Mouse (Mus musculus) ovary, postnatal 36 days (tissue): ENCODE data around the gene Gm15023.
"Not testable (repeated sequence)": the region's sequence is repeated elsewhere in the genome, so short reads cannot be mapped to it uniquely, and the experiment has no call there.

ENCODE experiments used
- DNase-seq: peaks from one replicate; pipeline ENCODE4 v3.0.0; 2022; ENCODE audit warnings: low spot score, mixed read lengths

Gm15023 gene

GRCm38 (mm10) chrX:135177532-135177931 lies at the start of gene Gm15023:
TSS of gene Gm15023 (minus strand) at chrX:135177632.
- DNase-seq = not testable (repeated sequence)

GRCm38 (mm10) chrX:135210436-135211221 lies 33.2 kb upstream of the Gm15023 start, which contains the start of gene Tceal6:
TSS of gene Tceal6 (minus strand) at chrX:135210687.
- DNase-seq = no peak

- DNase-seq = not testable (repeated sequence)
Measured at GRCm38 (mm10) chrX:135209773-135210435, 32.5 kb upstream of the Gm15023 start.

DNA sequence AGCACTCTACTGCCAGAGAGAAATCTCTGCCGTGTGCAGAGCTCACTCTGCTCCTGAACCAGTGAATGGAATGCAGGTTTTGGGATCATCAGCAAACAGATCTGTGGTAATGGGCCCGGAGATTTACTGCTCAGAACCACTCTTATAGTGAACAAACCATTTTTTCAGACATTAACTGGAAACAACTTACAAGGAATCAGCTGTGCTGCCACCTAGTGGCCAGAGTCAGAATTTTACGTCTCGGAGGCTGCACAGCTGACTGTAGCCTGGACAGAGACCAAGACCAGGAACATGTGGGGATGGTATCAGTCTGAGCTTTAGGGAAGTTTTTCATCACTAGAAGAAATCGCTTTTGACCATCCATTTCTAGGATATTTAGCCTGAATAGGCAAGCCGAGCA lies 12.5 kb upstream of the Gm15023 start:
- not testable (repeated sequence) for DNase-seq

GRCm38 (mm10) chrX:135188661-135189060 lies 11.2 kb upstream of the Gm15023 start:
- not testable (repeated sequence) for DNase-seq
